Mouse (Mus musculus): ENCODE results near the gene Cbx1. TPM values are rescaled to one million over a fixed set of nuclear protein-coding genes. Genes with fewer than 3 reads are reported as not detected.

Cbx1 gene
- polyA plus RNA-seq, 1 experiment from 2014 or later: 112 TPM

DNA sequence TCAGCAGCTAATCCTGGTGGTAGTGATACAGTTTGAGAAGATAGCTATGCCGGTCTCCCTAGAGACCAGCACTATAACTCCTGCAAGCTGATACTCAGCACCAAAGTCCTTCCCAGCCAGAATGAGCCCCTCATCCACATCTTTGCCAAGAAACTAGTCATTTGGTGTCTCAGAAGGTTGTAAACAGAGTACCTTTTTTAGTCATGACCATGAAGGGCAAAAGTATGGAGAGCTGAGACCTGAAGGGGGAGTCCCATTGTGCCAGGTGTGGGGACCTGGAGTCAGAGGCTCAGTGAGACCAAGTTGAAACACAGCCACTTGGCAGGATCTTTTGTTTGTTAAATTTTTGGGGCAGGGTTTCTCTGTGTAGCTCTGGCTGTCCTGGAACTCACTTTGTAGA is 45.2 kb downstream of the Cbx1 start:
- ATAC-seq (ENCODE audit: insufficient read depth) (no peak), DNase-seq (no peak)
- no peak overlapping the region for H3K9ac ChIP-seq
- H3K36me3 ChIP-seq (ENCODE audit: insufficient read depth): no peaks in the 10 kb centered on the region
- WGBS: 96% methylated on average over 1 of the region's 1 CpGs
- H3K4me3 ChIP-seq (ENCODE audit: low read depth, low read length): no peak overlapping the region
- no peaks in the 10 kb centered on the region for H3K27me3 ChIP-seq (ENCODE audit: insufficient read depth, low read length)
- no peak overlapping the region for H3K4me2 ChIP-seq
- no peak for TF ChIP-seq CTCF (IDR thresholded peaks at IDR 0.05; ENCODE audit: low read depth)
- H3K9me3 ChIP-seq (ENCODE audit: low read depth, low read length): no peaks in the 10 kb centered on the region
- H3K4me1 ChIP-seq (ENCODE audit: insufficient read depth): no peaks in the 10 kb centered on the region; the same call in 1 of the 2 replicates
- no peak overlapping the region for H3K27ac ChIP-seq (ENCODE audit: low read depth)

- TF ChIP-seq CTCF (IDR thresholded peaks at IDR 0.05; ENCODE audit: low read depth): peak; percentile 37; the same call in 1 of the 2 replicates
- DNase-seq: peak; percentile 28
- no peak for ATAC-seq (ENCODE audit: insufficient read depth)
Observed at GRCm38 (mm10) chr11:96837298-96837697, 48.4 kb downstream of the Cbx1 start.

GRCm38 (mm10) chr11:96838341-96838740 is 49.4 kb downstream of the Cbx1 start:
- ATAC-seq (ENCODE audit: insufficient read depth) (no peak), DNase-seq (no peak)
- 51% methylated on average over 4 of the region's 4 CpGs for WGBS

More at GRCm38 (mm10) chr11:96837298-96837697, 48.4 kb downstream of the Cbx1 start:
- no peak overlapping the region for H3K4me2 ChIP-seq
- 30% methylated on average over 9 of the region's 9 CpGs for WGBS
- H3K27me3 ChIP-seq (ENCODE audit: insufficient read depth, low read length): no peaks in the 10 kb centered on the region
- no peak overlapping the region for H3K27ac ChIP-seq (ENCODE audit: low read depth)
- no peaks in the 10 kb centered on the region for H3K36me3 ChIP-seq (ENCODE audit: insufficient read depth)
- H3K9ac ChIP-seq: no peak overlapping the region
- no peaks in the 10 kb centered on the region for H3K9me3 ChIP-seq (ENCODE audit: low read depth, low read length)
- H3K4me3 ChIP-seq (ENCODE audit: low read depth, low read length): no peak overlapping the region
- H3K4me1 ChIP-seq (ENCODE audit: insufficient read depth): no peaks in the 10 kb centered on the region

GRCm38 (mm10) chr11:96839428-96839827 is 50.5 kb downstream of the Cbx1 start:
- Histone ChIP-seq H3K27ac (ENCODE audit: low read depth) (no peak overlapping the region), H3K9ac (no peak overlapping the region), H3K36me3 (ENCODE audit: insufficient read depth) (no peaks in the 10 kb centered on the region), H3K4me1 (ENCODE audit: insufficient read depth) (no peaks in the 10 kb centered on the region), H3K9me3 (ENCODE audit: low read depth, low read length) (no peaks in the 10 kb centered on the region), H3K4me3 (ENCODE audit: low read depth, low read length) (no peak overlapping the region), H3K4me2 (no peak overlapping the region), H3K27me3 (ENCODE audit: insufficient read depth, low read length) (no peaks in the 10 kb centered on the region)
- DNase-seq: no peak
- 83% methylated on average over 7 of the region's 7 CpGs for WGBS
- no peak for TF ChIP-seq CTCF (IDR thresholded peaks at IDR 0.05; ENCODE audit: low read depth)
- ATAC-seq (ENCODE audit: insufficient read depth): no peak

More at GRCm38 (mm10) chr11:96838341-96838740, 49.4 kb downstream of the Cbx1 start:
- no peak for TF ChIP-seq CTCF (IDR thresholded peaks at IDR 0.05; ENCODE audit: low read depth)
- no peaks in the 10 kb centered on the region for H3K4me1 ChIP-seq (ENCODE audit: insufficient read depth)
- no peak overlapping the region for H3K4me3 ChIP-seq (ENCODE audit: low read depth, low read length)
- H3K27ac ChIP-seq (ENCODE audit: low read depth): no peak overlapping the region
- no peaks in the 10 kb centered on the region for H3K9me3 ChIP-seq (ENCODE audit: low read depth, low read length)
- H3K4me2 ChIP-seq: no peak overlapping the region
- H3K36me3 ChIP-seq (ENCODE audit: insufficient read depth): no peaks in the 10 kb centered on the region
- no peak overlapping the region for H3K9ac ChIP-seq
- H3K27me3 ChIP-seq (ENCODE audit: insufficient read depth, low read length): no peaks in the 10 kb centered on the region

DNA sequence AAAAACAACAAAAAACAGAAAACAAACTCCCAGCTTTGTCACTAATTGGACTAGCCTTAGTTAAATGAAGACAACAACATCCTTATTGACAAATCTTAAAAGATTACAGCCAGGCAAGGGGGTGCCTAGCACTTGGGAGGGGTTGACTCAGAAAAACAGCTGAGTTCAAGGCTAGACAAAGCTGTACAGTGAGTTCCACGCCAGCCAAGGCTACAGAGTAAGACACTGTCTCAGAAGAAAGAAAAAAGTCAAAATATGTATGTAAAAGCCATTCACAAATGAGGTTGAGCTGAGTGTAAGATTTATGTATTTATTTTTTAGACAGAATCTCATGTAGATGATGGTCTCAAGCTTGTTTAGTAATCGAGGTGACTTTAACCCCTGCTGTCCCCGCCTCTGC is 51.0 kb downstream of the Cbx1 start:
- H3K4me2 ChIP-seq: no peak overlapping the region
- no peak overlapping the region for H3K4me3 ChIP-seq (ENCODE audit: low read depth, low read length)
- no peak for DNase-seq
- no peak overlapping the region for H3K27ac ChIP-seq (ENCODE audit: low read depth)
- no peaks in the 10 kb centered on the region for H3K27me3 ChIP-seq (ENCODE audit: insufficient read depth, low read length)
- H3K9me3 ChIP-seq (ENCODE audit: low read depth, low read length): no peaks in the 10 kb centered on the region
- 57% methylated on average over 3 of the region's 3 CpGs for WGBS
- H3K9ac ChIP-seq: no peak overlapping the region
- TF ChIP-seq CTCF (IDR thresholded peaks at IDR 0.05; ENCODE audit: low read depth): no peak
- H3K36me3 ChIP-seq (ENCODE audit: insufficient read depth): no peaks in the 10 kb centered on the region
- H3K4me1 ChIP-seq (ENCODE audit: insufficient read depth): no peaks in the 10 kb centered on the region
- ATAC-seq (ENCODE audit: insufficient read depth): no peak

- no peaks in the 10 kb centered on the region for H3K4me1 ChIP-seq (ENCODE audit: insufficient read depth)
- no peaks in the 10 kb centered on the region for H3K9me3 ChIP-seq (ENCODE audit: low read depth, low read length)
- no peak overlapping the region for H3K27ac ChIP-seq (ENCODE audit: low read depth)
- DNase-seq: no peak
- H3K4me2 ChIP-seq: no peak overlapping the region
- no peak for TF ChIP-seq CTCF (IDR thresholded peaks at IDR 0.05; ENCODE audit: low read depth)
- ATAC-seq (ENCODE audit: insufficient read depth): no peak
- H3K27me3 ChIP-seq (ENCODE audit: insufficient read depth, low read length): no peaks in the 10 kb centered on the region
- H3K9ac ChIP-seq: no peak overlapping the region
- WGBS: 30% methylated on average over 8 of the region's 8 CpGs
- H3K36me3 ChIP-seq (ENCODE audit: insufficient read depth): no peaks in the 10 kb centered on the region
- H3K4me3 ChIP-seq (ENCODE audit: low read depth, low read length): no peak overlapping the region
Observed at GRCm38 (mm10) chr11:96840290-96840689, 51.4 kb downstream of the Cbx1 start.

DNA sequence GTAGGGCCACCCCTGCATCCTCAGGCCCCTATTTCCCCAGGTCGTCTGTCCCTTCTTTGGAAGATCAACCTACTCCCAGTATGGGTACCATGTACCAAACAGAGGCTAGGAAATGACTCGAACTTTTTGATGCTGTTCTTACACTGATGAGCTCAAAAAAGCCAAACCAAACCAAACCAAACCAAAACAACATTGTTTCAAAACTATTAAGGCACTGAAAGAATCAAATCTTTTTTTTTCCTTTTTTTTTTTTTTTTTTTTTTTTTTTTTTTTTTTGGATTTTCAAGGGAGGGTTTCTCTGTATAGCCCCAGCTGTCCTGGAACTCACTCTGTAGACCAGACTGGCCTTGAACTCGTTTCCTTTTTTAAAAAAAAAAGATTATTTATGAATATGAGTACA is 54.7 kb downstream of the Cbx1 start:
- Histone ChIP-seq H3K4me3 (ENCODE audit: low read depth, low read length) (no peak overlapping the region), H3K4me2 (no peak overlapping the region), H3K27ac (ENCODE audit: low read depth) (no peak overlapping the region), H3K36me3 (ENCODE audit: insufficient read depth) (no peaks in the 10 kb centered on the region), H3K27me3 (ENCODE audit: insufficient read depth, low read length) (no peaks in the 10 kb centered on the region), H3K9me3 (ENCODE audit: low read depth, low read length) (no peaks in the 10 kb centered on the region), H3K4me1 (ENCODE audit: insufficient read depth) (no peaks in the 10 kb centered on the region), H3K9ac (no peak overlapping the region)
- ATAC-seq (ENCODE audit: insufficient read depth) (no peak), DNase-seq (no peak)
- TF ChIP-seq CTCF (IDR thresholded peaks at IDR 0.05; ENCODE audit: low read depth): no peak
- 60% methylated on average over 3 of the region's 3 CpGs for WGBS

GRCm38 (mm10) chr11:96847240-96847639 is 58.3 kb downstream of the Cbx1 start:
- H3K9ac ChIP-seq: no peak overlapping the region
- no peak overlapping the region for H3K4me3 ChIP-seq (ENCODE audit: low read depth, low read length)
- ATAC-seq (ENCODE audit: insufficient read depth): no peak
- TF ChIP-seq CTCF (IDR thresholded peaks at IDR 0.05; ENCODE audit: low read depth): no peak
- H3K9me3 ChIP-seq (ENCODE audit: low read depth, low read length): no peaks in the 10 kb centered on the region
- DNase-seq: no peak
- H3K27ac ChIP-seq (ENCODE audit: low read depth): no peak overlapping the region
- no peak overlapping the region for H3K4me2 ChIP-seq
- H3K27me3 ChIP-seq (ENCODE audit: insufficient read depth, low read length): no peaks in the 10 kb centered on the region
- H3K36me3 ChIP-seq (ENCODE audit: insufficient read depth): no peaks in the 10 kb centered on the region
- WGBS: 38% methylated on average over 3 of the region's 3 CpGs
- H3K4me1 ChIP-seq (ENCODE audit: insufficient read depth): 0 out of 2 replicates have a peak, but pooled peaks cover 3% of the 10 kb centered on the region

All from lung, embryonic 14.5 days (tissue).